Mouse (Mus musculus): ENCODE measurements around the gene Plekhg5.

DNA sequence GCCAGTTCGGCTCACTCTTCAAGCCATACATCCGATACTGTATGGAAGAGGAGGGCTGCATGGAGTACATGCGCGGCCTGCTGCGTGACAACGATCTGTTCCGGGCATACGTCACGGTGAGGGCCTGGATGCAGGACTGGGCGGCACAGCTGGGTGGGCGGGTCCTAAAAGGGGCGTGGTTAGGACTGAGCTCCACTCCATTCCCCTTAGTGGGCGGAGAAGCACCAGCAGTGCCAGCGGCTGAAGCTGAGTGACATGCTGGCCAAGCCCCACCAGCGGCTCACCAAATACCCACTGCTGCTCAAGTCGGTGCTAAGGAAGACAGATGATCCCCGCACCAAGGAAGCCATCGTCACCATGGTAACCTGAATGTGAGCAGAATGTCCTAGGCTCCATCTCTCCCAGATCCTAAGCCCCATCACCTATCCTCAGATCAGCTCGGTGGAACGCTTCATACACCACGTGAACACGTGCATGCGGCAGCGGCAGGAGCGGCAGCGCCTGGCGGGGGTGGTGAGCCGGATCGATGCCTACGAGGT is 35.7 kb downstream of the Plekhg5 start:
- TF ChIP-seq HCFC1 (IDR thresholded peaks at IDR 0.05; ENCODE audit: low read depth, low read length) = no peak
- TF ChIP-seq MAFK (IDR thresholded peaks at IDR 0.05; ENCODE audit: insufficient replicate concordance, low read length) = no peak
